Comparison of ENCODE assay signal across 11 mouse cellular contexts in genomic region chr9:73159265-73159664, GRCm38 (mm10). TPM values are rescaled to one million over a fixed set of nuclear protein-coding genes. Genes with fewer than 3 reads are reported as not detected.
DNase-seq lines count a peak whose midpoint lies in the region; ATAC-seq and TF ChIP-seq lines count a peak whose summit lies in the region.
"Had no signal": no experiment of that assay in that cellular context is flagged by ENCODE, and none has a peak within 500 bp of the region (broad histone marks: within the 10 kb centered on the region; RNA-seq: fewer than 3 reads in every experiment).

No protein-coding gene starts in this region.

- H3K4me3 ChIP-seq in embryonic facial prominence, embryonic 11.5 days (ENCODE audit: low read depth, low read length): no peak overlapping the region
- no peak overlapping the region for H3K4me3 ChIP-seq in embryonic facial prominence, embryonic 10.5 days
- H3K4me3 ChIP-seq in MEL (ENCODE audit: control insufficient read depth in 1 of 2, insufficient read depth in 1 of 2, low read depth in 2 of 2, low read length in 2 of 2): no peak overlapping the region
- H3K4me3 ChIP-seq: forebrain, embryonic 12.5 days; hindbrain, embryonic 15.5 days had no signal

- H3K4me2 ChIP-seq in embryonic facial prominence, embryonic 11.5 days (ENCODE audit: low read depth, low read length): no peak overlapping the region
- H3K4me2 ChIP-seq: forebrain, embryonic 12.5 days; hindbrain, embryonic 15.5 days had no signal

- H3K9ac ChIP-seq in embryonic facial prominence, embryonic 11.5 days (replicated peaks; ENCODE audit: low read length): no peak overlapping the region
- no peak overlapping the region for H3K9ac ChIP-seq in MEL (ENCODE audit: control insufficient read depth, low read depth, low read length, poor library complexity, severe bottlenecking)
- H3K9ac ChIP-seq: forebrain, embryonic 12.5 days; hindbrain, embryonic 15.5 days had no signal

- H3K4me1 ChIP-seq in embryonic facial prominence, embryonic 11.5 days (ENCODE audit: control insufficient read depth, insufficient read depth, low read length): no peaks in the 10 kb centered on the region
- H3K4me1 ChIP-seq in embryonic facial prominence, embryonic 10.5 days: no peaks in the 10 kb centered on the region
- no peaks in the 10 kb centered on the region for H3K4me1 ChIP-seq in MEL (ENCODE audit: control insufficient read depth in 1 of 2, insufficient read depth in 2 of 2, low read length in 2 of 2)
- H3K4me1 ChIP-seq: forebrain, embryonic 12.5 days had no signal

- no peak for TF ChIP-seq EP300 in MEL (IDR thresholded peaks at IDR 0.05; ENCODE audit: low read depth in 1 of 2, low read length in 2 of 2)

- H3K36me3 ChIP-seq in embryonic facial prominence, embryonic 11.5 days (replicated peaks; ENCODE audit: control insufficient read depth, insufficient read depth, low read depth, low read length): no peaks in the 10 kb centered on the region
- H3K36me3 ChIP-seq in embryonic facial prominence, embryonic 10.5 days (replicated peaks): no peaks in the 10 kb centered on the region
- no peaks in the 10 kb centered on the region; a peak in 1 of 4 replicates for H3K36me3 ChIP-seq in MEL (ENCODE audit: control insufficient read depth in 1 of 2, insufficient read depth in 2 of 2, low read length in 2 of 2)
- H3K36me3 ChIP-seq: forebrain, embryonic 12.5 days; hindbrain, embryonic 15.5 days had no signal

- H3K27ac ChIP-seq in embryonic facial prominence, embryonic 11.5 days (replicated peaks; ENCODE audit: low read depth, low read length): no peak overlapping the region
- no peak overlapping the region for H3K27ac ChIP-seq in embryonic facial prominence, embryonic 10.5 days (replicated peaks)
- no peak overlapping the region for H3K27ac ChIP-seq in MEL (ENCODE audit: control insufficient read depth, low read depth, low read length)
- H3K27ac ChIP-seq: forebrain, embryonic 12.5 days; hindbrain, embryonic 15.5 days; macrophage had no signal

- TF ChIP-seq RAD21 in MEL (IDR thresholded peaks at IDR 0.05; ENCODE audit: low read depth, low read length): peak; percentile 58

- H3K79me2 ChIP-seq in MEL (ENCODE audit: control insufficient read depth, insufficient read depth, low read length, poor library complexity): no peaks in the 10 kb centered on the region

- DNase-seq in embryonic facial prominence, embryonic 11.5 days (ENCODE audit: low spot score): peak; percentile 54
- DNase-seq in embryonic facial prominence, embryonic 10.5 days (ENCODE audit: low spot score): no peak
- peak; percentile 45 to 62 for DNase-seq in left cerebral cortex, postnatal 14 days (ENCODE audit: low spot score in 2 of 2)
- no peak for DNase-seq in left cerebral cortex, adult 9 months (ENCODE audit: low spot score in 2 of 2)
- peak; percentile 75 for DNase-seq in MEL (ENCODE audit: low read depth, low spot score)
- DNase-seq in mesoderm, embryonic 11.5 days (ENCODE audit: low read depth, low spot score): peak; percentile 39
- DNase-seq in thymus, postnatal 25 days: no peak

- no peaks in the 10 kb centered on the region for H3K27me3 ChIP-seq in embryonic facial prominence, embryonic 11.5 days (ENCODE audit: control insufficient read depth, insufficient read depth, low read length)
- peaks cover 4% of the 10 kb centered on the region; the same call in 1 of the 2 replicates for H3K27me3 ChIP-seq in embryonic facial prominence, embryonic 10.5 days (replicated peaks; ENCODE audit: low read depth, poor library complexity, severe bottlenecking)
- H3K27me3 ChIP-seq in MEL (ENCODE audit: control insufficient read depth in 1 of 2, insufficient read depth in 2 of 2, low read length in 2 of 2): no peaks in the 10 kb centered on the region
- H3K27me3 ChIP-seq: forebrain, embryonic 12.5 days had no signal

- ATAC-seq in embryonic facial prominence, embryonic 11.5 days (replicated peaks; ENCODE audit: insufficient number of reproducible peaks, low FRiP score, low TSS enrichment, low read depth): no peak
- ATAC-seq in megakaryocyte-erythroid progenitor cell, adult 5-6 weeks (replicated peaks; ENCODE audit: low FRiP score, low TSS enrichment, poor library complexity, severe bottlenecking): no peak

- TF ChIP-seq CTCF in MEL (IDR thresholded peaks at IDR 0.05 in 2 of 3, conservative IDR thresholded peaks at IDR 0.05 in 1 of 3; ENCODE audit: control insufficient read depth in 1 of 3, insufficient read depth in 1 of 3, low read depth in 2 of 3, low read length in 3 of 3, poor library complexity in 1 of 3, severe bottlenecking in 1 of 3): peak; percentile 51 to 66 (median 52)

- WGBS in embryonic facial prominence, embryonic 11.5 days: 47% methylated on average over 1 of the region's 1 CpGs
- WGBS in embryonic facial prominence, embryonic 10.5 days: 57% methylated on average over 1 of the region's 1 CpGs

- no peak for TF ChIP-seq POLR2A in MEL (IDR thresholded peaks at IDR 0.05; ENCODE audit: control insufficient read depth in 1 of 2, insufficient read depth in 1 of 2, low read depth in 1 of 2, low read length in 2 of 2, poor library complexity in 1 of 2)

- intact Hi-C loops in left cerebral cortex, postnatal 14 days (cut with DNase I): loop anchor here (10.0 kb wide), 1 partner anchor 916 kb away; no protein-coding TSS in a partner anchor

- H3K9me3 ChIP-seq in embryonic facial prominence, embryonic 11.5 days (replicated peaks; ENCODE audit: control insufficient read depth, low read length): no peaks in the 10 kb centered on the region
- no peaks in the 10 kb centered on the region for H3K9me3 ChIP-seq in embryonic facial prominence, embryonic 10.5 days
- no peaks in the 10 kb centered on the region for H3K9me3 ChIP-seq in MEL (replicated peaks; ENCODE audit: insufficient read depth, low read length)
- H3K9me3 ChIP-seq: forebrain, embryonic 12.5 days; hindbrain, embryonic 15.5 days had no signal

TF ChIP-seq in MEL, 35 proteins besides CTCF, POLR2A, EP300 and RAD21:
- TF ChIP-seq SMC3 (IDR thresholded peaks at IDR 0.05; ENCODE audit: low read depth, low read length) (peak; percentile 61), BHLHE40 (IDR thresholded peaks at IDR 0.05; ENCODE audit: borderline replicate concordance, low read depth, low read length) (0 out of 2 replicates have a peak, but pooled peaks have one; percentile 8), ZNF384 (IDR thresholded peaks at IDR 0.05; ENCODE audit: low read depth, low read length) (no peak), ZC3H11A (IDR thresholded peaks at IDR 0.05; ENCODE audit: low read depth, low read length) (peak; percentile 41; the same call in 1 of the 2 replicates)
TF ChIP-seq in MEL: peak in this region for 3.

RNA-seq across cellular contexts. Expression of gene Rsl24d1, which starts 46.0 kb away (rescaled TPM):
- polyA plus RNA-seq in embryonic facial prominence, embryonic 11.5 days (2014; fragmentation: Nextera tagmentation; extraction: Ambion mirVana): 183 and 193 TPM in 2 replicates
- polyA plus RNA-seq in embryonic facial prominence, embryonic 10.5 days (2016; fragmentation: Nextera tagmentation; extraction: Ambion mirVana): 162 and 164 TPM in 2 replicates
- total RNA-seq in left cerebral cortex, postnatal 14 days (2021): 10 to 100 TPM; 51.8 to 56.9 TPM
- total RNA-seq in MEL (2012; rRNA removed): 203 and 234 TPM in 2 replicates
- 100 to 1,000 TPM in 1 of 2 experiments, not detected in 1; 195 TPM for polyA plus RNA-seq in MEL (2012; ENCODE audit: insufficient read depth in 1 of 2, insufficient read length in 2 of 2, low read depth in 1 of 2, low replicate concordance in 2 of 2, missing spikeins in 1 of 2)
- total RNA-seq in megakaryocyte-erythroid progenitor cell, adult 5-6 weeks (2014; fragmentation: Nextera tagmentation): 103 and 110 TPM in 2 replicates
- 193 and 210 TPM in 2 replicates for total RNA-seq in megakaryocyte-erythroid progenitor cell, adult 5-6 weeks (2017)

RNA-seq across cellular contexts. Expression of gene Gm20509, which starts 57.0 kb away (rescaled TPM):
- 0.24 TPM in 1 of 2 replicates, not detected in the other for polyA plus RNA-seq in embryonic facial prominence, embryonic 11.5 days (2014; fragmentation: Nextera tagmentation; extraction: Ambion mirVana)
- not detected in 2 replicates for polyA plus RNA-seq in embryonic facial prominence, embryonic 10.5 days (2016; fragmentation: Nextera tagmentation; extraction: Ambion mirVana)
- total RNA-seq in left cerebral cortex, postnatal 14 days (2021): not detected
- total RNA-seq in MEL (2012; rRNA removed): not detected in 2 replicates
- polyA plus RNA-seq in MEL (2012; ENCODE audit: insufficient read depth in 1 of 2, insufficient read length in 2 of 2, low read depth in 1 of 2, low replicate concordance in 2 of 2, missing spikeins in 1 of 2): not detected
- total RNA-seq in megakaryocyte-erythroid progenitor cell, adult 5-6 weeks (2014; fragmentation: Nextera tagmentation): not detected in 2 replicates
- not detected in 2 replicates for total RNA-seq in megakaryocyte-erythroid progenitor cell, adult 5-6 weeks (2017)
- polyA plus RNA-seq: forebrain, embryonic 12.5 days; hindbrain, embryonic 15.5 days; macrophage had no signal

RNA-seq across cellular contexts. Expression of gene Khdc3, which starts 57.6 kb away (rescaled TPM):
- polyA plus RNA-seq in embryonic facial prominence, embryonic 11.5 days (2014; fragmentation: Nextera tagmentation; extraction: Ambion mirVana): 0.28 TPM in 1 of 2 replicates, not detected in the other
- polyA plus RNA-seq in embryonic facial prominence, embryonic 10.5 days (2016; fragmentation: Nextera tagmentation; extraction: Ambion mirVana): 0.26 TPM in 1 of 2 replicates, not detected in the other
- total RNA-seq in left cerebral cortex, postnatal 14 days (2021): 1 to 10 TPM; 1.2 to 1.4 TPM
- total RNA-seq in MEL (2012; rRNA removed): not detected in 2 replicates
- polyA plus RNA-seq in MEL (2012; ENCODE audit: insufficient read depth in 1 of 2, insufficient read length in 2 of 2, low read depth in 1 of 2, low replicate concordance in 2 of 2, missing spikeins in 1 of 2): not detected
- not detected in 2 replicates for total RNA-seq in megakaryocyte-erythroid progenitor cell, adult 5-6 weeks (2014; fragmentation: Nextera tagmentation)
- not detected in 2 replicates for total RNA-seq in megakaryocyte-erythroid progenitor cell, adult 5-6 weeks (2017)
- polyA plus RNA-seq: forebrain, embryonic 12.5 days; macrophage had no signal

Comparison
In these comparisons a context has a peak if more than half of its experiments do, and no peak if none do; other contexts are left out.
1. DNase-seq: peak in embryonic facial prominence, embryonic 11.5 days (single experiment), left cerebral cortex, postnatal 14 days (2 of 2), MEL (single experiment) and mesoderm, embryonic 11.5 days (single experiment); none in embryonic facial prominence, embryonic 10.5 days (single experiment), left cerebral cortex, adult 9 months (0 of 2) and thymus, postnatal 25 days (single experiment).